ENCODE assay signal across 9 mouse cellular contexts in the genomic region with DNA sequence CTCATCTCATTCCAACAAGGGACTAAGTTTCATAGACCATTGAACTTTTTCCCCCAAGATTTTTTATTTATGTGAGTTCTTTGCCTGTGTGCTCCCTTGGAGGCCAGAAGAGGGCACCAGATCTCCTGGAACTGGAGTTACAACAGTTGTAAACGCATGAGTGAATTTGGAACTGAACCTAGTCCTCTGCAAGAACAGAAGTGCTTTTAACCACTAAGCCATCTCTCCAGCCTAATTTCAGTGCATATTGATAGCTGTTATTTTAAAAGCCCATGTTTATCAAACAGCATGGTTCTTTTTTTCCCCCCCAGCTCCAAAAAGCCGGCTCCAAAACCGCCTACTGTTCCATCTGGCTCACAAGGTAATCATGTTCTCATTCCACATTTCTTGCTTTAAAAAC. TPM values are rescaled to one million over a fixed set of nuclear protein-coding genes. Genes with fewer than 3 reads are reported as not detected.
DNase-seq lines count a peak whose midpoint lies in the region; ATAC-seq and TF ChIP-seq lines count a peak whose summit lies in the region.
"Had no signal": no experiment of that assay in that cellular context is flagged by ENCODE, and none has a peak within 500 bp of the region (broad histone marks: within the 10 kb centered on the region; RNA-seq: fewer than 3 reads in every experiment).

No protein-coding gene starts in this region.

- no peak overlapping the region for H3K9ac ChIP-seq in liver, embryonic 14.5 days (replicated peaks)
- H3K9ac ChIP-seq: limb, embryonic 12.5 days had no signal

- no peak overlapping the region for H3K4me2 ChIP-seq in liver, embryonic 14.5 days (ENCODE audit: low read depth)
- H3K4me2 ChIP-seq: limb, embryonic 12.5 days had no signal

- peak; percentile 81 for TF ChIP-seq CTCF in Patski (IDR thresholded peaks at IDR 0.05)
- TF ChIP-seq CTCF in liver, embryonic 14.5 days (IDR thresholded peaks at IDR 0.05; ENCODE audit: low read depth), result peak; percentile 61

- H3K4me3 ChIP-seq in liver, embryonic 14.5 days (ENCODE audit: insufficient read depth in 1 of 2, low read depth in 2 of 2, low read length in 2 of 2), result no peak overlapping the region
- H3K4me3 ChIP-seq: limb, embryonic 12.5 days had no signal

- no peaks in the 10 kb centered on the region for H3K36me3 ChIP-seq in liver, embryonic 14.5 days (replicated peaks; ENCODE audit: control insufficient read depth, insufficient read depth, low read depth)

- WGBS in liver, embryonic 14.5 days (ENCODE audit: insufficient replicate concordance), result 57% methylated on average over 3 of the region's 3 CpGs

- no peak for TF ChIP-seq EP300 in liver, embryonic 14.5 days (IDR thresholded peaks at IDR 0.05; ENCODE audit: low read depth)

- CTCF ChIA-PET in Patski (lab: Charles Lee), result interaction anchor here (0.7 to 1.6 kb wide), 4 partner anchors 9 to 142 kb away, joined by 3 to 5 read pairs (median 3); a partner anchor contains a TSS

- in situ Hi-C loops in Patski (cut with MboI; ENCODE audit: low pct_unique_long_range_greater_than_20kb), result loop anchor here (5.0 kb wide), 1 partner anchor 143 kb away; a partner anchor contains a TSS

- H3K4me1 ChIP-seq in liver, embryonic 14.5 days (replicated peaks; ENCODE audit: control insufficient read depth in 2 of 2, insufficient read depth in 2 of 2, low read length in 1 of 2), result no peaks in the 10 kb centered on the region
- H3K4me1 ChIP-seq: limb, embryonic 12.5 days had no signal

- no peaks in the 10 kb centered on the region for H3K9me3 ChIP-seq in liver, embryonic 14.5 days (ENCODE audit: control insufficient read depth, low read length)
- H3K9me3 ChIP-seq: limb, embryonic 12.5 days had no signal

- peak; percentile 93 for ATAC-seq in frontal cortex, adult (ENCODE audit: low TSS enrichment)
- ATAC-seq in Patski, result no peak
- no peak for ATAC-seq in liver, embryonic 14.5 days (ENCODE audit: insufficient read depth)

- no peak for DNase-seq in frontal cortex, postnatal 14 days (ENCODE audit: low spot score in 2 of 2)
- peak; percentile 81 for DNase-seq in 416B (ENCODE audit: low read depth)
- DNase-seq in Patski (ENCODE audit: low read depth, low spot score), result peak; percentile 6
- DNase-seq in frontal cortex, postnatal 10 days (ENCODE audit: low spot score in 2 of 2), result peak; percentile 6 to 8
- peak in 2 of 3 experiments; percentile 19 to 31 for DNase-seq in liver, embryonic 14.5 days (ENCODE audit: low read depth in 3 of 3, low spot score in 3 of 3)
- peak; percentile 4 to 6 for DNase-seq in thymus, postnatal 36 days
- DNase-seq in neural tube, embryonic 10.5 days (ENCODE audit: extremely low spot score, low spot score), result no peak

- H3K27ac ChIP-seq in liver, embryonic 14.5 days, result no peak overlapping the region
- H3K27ac ChIP-seq: limb, embryonic 12.5 days had no signal

- POLR2A ChIA-PET in Patski (lab: Charles Lee), result no interaction called here

- H3K27me3 ChIP-seq in Patski, result no peaks in the 10 kb centered on the region
- H3K27me3 ChIP-seq in liver, embryonic 14.5 days (ENCODE audit: control insufficient read depth, insufficient read depth, low read length), result no peaks in the 10 kb centered on the region
- H3K27me3 ChIP-seq: limb, embryonic 12.5 days had no signal

RNA-seq across cellular contexts. Expression of a gene that starts 8.4 kb away (rescaled TPM):
- 13.2 TPM for polyA plus RNA-seq in Patski (2021)
- 0.18 and 0.26 TPM in 2 replicates for polyA plus RNA-seq in liver, embryonic 14.5 days (2012; rRNA removed)
- 0.24 and 0.41 TPM in 2 replicates for polyA plus RNA-seq in liver, embryonic 14.5 days (2014; fragmentation: Nextera tagmentation; extraction: Ambion mirVana)

RNA-seq across cellular contexts. Expression of a gene that starts 35.3 kb away (rescaled TPM):
- 32.7 TPM for polyA plus RNA-seq in Patski (2021)
- polyA plus RNA-seq in liver, embryonic 14.5 days (2012; rRNA removed), result 16.5 and 23.0 TPM in 2 replicates
- polyA plus RNA-seq in liver, embryonic 14.5 days (2014; fragmentation: Nextera tagmentation; extraction: Ambion mirVana), result 17.0 and 18.6 TPM in 2 replicates

RNA-seq across cellular contexts. Expression of a gene that starts 44.1 kb away (rescaled TPM):
- polyA plus RNA-seq in Patski (2021), result 10.6 TPM
- 3.6 and 4.8 TPM in 2 replicates for polyA plus RNA-seq in liver, embryonic 14.5 days (2012; rRNA removed)
- polyA plus RNA-seq in liver, embryonic 14.5 days (2014; fragmentation: Nextera tagmentation; extraction: Ambion mirVana), result 3.5 and 4.1 TPM in 2 replicates

Comparison
In these comparisons a context has a peak if more than half of its experiments do, and no peak if none do; other contexts are left out.
1. DNase-seq: peak in 416B (single experiment), Patski (single experiment), frontal cortex, postnatal 10 days (2 of 2), liver, embryonic 14.5 days (2 of 3) and thymus, postnatal 36 days (2 of 2); none in frontal cortex, postnatal 14 days (0 of 2) and neural tube, embryonic 10.5 days (single experiment).
2. RNA of a gene that starts 8.4 kb away (polyA plus RNA-seq): 13.2 TPM in Patski (single experiment); 0.18 to 0.41 TPM in liver, embryonic 14.5 days; every median in the first group is over 10 times any median in the second.